In genomic region chr14:54744473-54744872, GRCm38 (mm10) we compare ENCODE assay signal across 30 mouse cellular contexts. TPM values are rescaled to one million over a fixed set of nuclear protein-coding genes. Genes with fewer than 3 reads are reported as not detected.
A peak's percentile ranks its signal among the peaks of the same experiment; 100 is the strongest.
DNase-seq lines count a peak whose midpoint lies in the region; ATAC-seq and TF ChIP-seq lines count a peak whose summit lies in the region.
"Had no signal": no experiment of that assay in that cellular context is flagged by ENCODE, and none has a peak within 500 bp of the region (broad histone marks: within the 10 kb centered on the region; RNA-seq: fewer than 3 reads in every experiment).

No protein-coding gene starts in this region.

- H3K36me3 ChIP-seq in heart, embryonic 14.5 days (ENCODE audit: control insufficient read depth, insufficient read depth, low read length), result no peaks in the 10 kb centered on the region
- H3K36me3 ChIP-seq in heart, embryonic 12.5 days, result no peaks in the 10 kb centered on the region
- no peaks in the 10 kb centered on the region for H3K36me3 ChIP-seq in kidney, adult 2 months (ENCODE audit: control insufficient read depth, insufficient read depth, low read length)
- no peaks in the 10 kb centered on the region for H3K36me3 ChIP-seq in intestine, embryonic 16.5 days (ENCODE audit: control insufficient read depth, insufficient read depth, low read length)
- H3K36me3 ChIP-seq: liver, embryonic 12.5 days; stomach, embryonic 15.5 days had no signal

- no peak overlapping the region for H3K4me3 ChIP-seq in heart, embryonic 14.5 days (ENCODE audit: control insufficient read depth in 1 of 2, insufficient read depth in 1 of 2, low read depth in 1 of 2, low read length in 2 of 2)
- H3K4me3 ChIP-seq in heart, embryonic 12.5 days, result no peak overlapping the region
- no peak overlapping the region for H3K4me3 ChIP-seq in kidney, adult 2 months (ENCODE audit: insufficient read depth, low read depth, low read length)
- H3K4me3 ChIP-seq in intestine, embryonic 16.5 days (ENCODE audit: low read length), result no peak overlapping the region
- H3K4me3 ChIP-seq: forebrain, embryonic 13.5 days; liver, embryonic 12.5 days; stomach, embryonic 15.5 days had no signal

- H3K27ac ChIP-seq in heart, embryonic 14.5 days (replicated peaks in 1 of 2; ENCODE audit: control insufficient read depth in 1 of 2, insufficient read depth in 1 of 2, low read depth in 2 of 2, low read length in 2 of 2), result no peak overlapping the region
- H3K27ac ChIP-seq in heart, embryonic 12.5 days (ENCODE audit: poor library complexity, severe bottlenecking), result no peak overlapping the region
- H3K27ac ChIP-seq in kidney, adult 2 months (ENCODE audit: insufficient read depth, low read depth, low read length), result peak overlapping the region; percentile 47; the same call in 1 of the 2 replicates
- no peak overlapping the region for H3K27ac ChIP-seq in intestine, embryonic 16.5 days (ENCODE audit: low read length)
- H3K27ac ChIP-seq: forebrain, embryonic 13.5 days; hindbrain, embryonic 14.5 days; liver, embryonic 12.5 days; stomach, embryonic 15.5 days had no signal

- 30% methylated on average over 8 of the region's 8 CpGs for WGBS in heart, embryonic 14.5 days
- WGBS in heart, embryonic 12.5 days, result 46% methylated on average over 8 of the region's 8 CpGs
- WGBS in kidney, adult 2 months, result 33% methylated on average over 8 of the region's 8 CpGs
- WGBS in intestine, embryonic 16.5 days, result 32% methylated on average over 8 of the region's 8 CpGs

- no peak for TF ChIP-seq CTCF in kidney, adult 2 months (conservative IDR thresholded peaks at IDR 0.05; ENCODE audit: insufficient read depth, insufficient read length, low read depth, low read length)

- no peak for ATAC-seq in heart, embryonic 14.5 days (ENCODE audit: insufficient number of reproducible peaks, insufficient read depth, low FRiP score, low read depth)
- no peak for ATAC-seq in heart, embryonic 12.5 days (ENCODE audit: insufficient number of reproducible peaks, low FRiP score)
- ATAC-seq in intestine, embryonic 16.5 days, result peak; percentile 39
- ATAC-seq: forebrain, embryonic 13.5 days; liver, embryonic 12.5 days; liver, postnatal 0 days; midbrain, embryonic 16.5 days had no signal

- H3K4me2 ChIP-seq in heart, embryonic 14.5 days (ENCODE audit: low read length), result peak overlapping the region; percentile 4; the same call in 1 of the 2 replicates
- H3K4me2 ChIP-seq in heart, embryonic 12.5 days, result no peak overlapping the region
- H3K4me2 ChIP-seq in intestine, embryonic 16.5 days (ENCODE audit: low read depth, low read length), result no peak overlapping the region
- H3K4me2 ChIP-seq: forebrain, embryonic 13.5 days; heart, embryonic 11.5 days; hindbrain, embryonic 14.5 days; liver, embryonic 12.5 days; midbrain, embryonic 11.5 days; stomach, embryonic 15.5 days had no signal

- H3K4me1 ChIP-seq in heart, embryonic 14.5 days (ENCODE audit: control insufficient read depth in 2 of 2, insufficient read depth in 2 of 2, low read length in 2 of 2), result peaks cover 16 to 28% of the 10 kb centered on the region in 2 experiments
- H3K4me1 ChIP-seq in heart, embryonic 12.5 days (replicated peaks), result peaks cover 36% of the 10 kb centered on the region
- H3K4me1 ChIP-seq in kidney, adult 2 months (ENCODE audit: control insufficient read depth, insufficient read depth, low read length), result peaks cover 21% of the 10 kb centered on the region
- peaks cover 5% of the 10 kb centered on the region; the same call in 1 of the 2 replicates for H3K4me1 ChIP-seq in intestine, embryonic 16.5 days (ENCODE audit: control insufficient read depth, insufficient read depth, low read length)
- H3K4me1 ChIP-seq: forebrain, embryonic 13.5 days; stomach, embryonic 15.5 days had no signal

- no peaks in the 10 kb centered on the region for H3K9me3 ChIP-seq in heart, embryonic 14.5 days (ENCODE audit: control insufficient read depth, low read length)
- no peaks in the 10 kb centered on the region for H3K9me3 ChIP-seq in heart, embryonic 12.5 days (replicated peaks)
- no peaks in the 10 kb centered on the region for H3K9me3 ChIP-seq in intestine, embryonic 16.5 days (ENCODE audit: control insufficient read depth, low read length)
- H3K9me3 ChIP-seq: forebrain, embryonic 13.5 days; liver, embryonic 12.5 days; stomach, embryonic 15.5 days had no signal

- peak; percentile 44 for DNase-seq in kidney, adult 2 months
- DNase-seq in kidney, postnatal 4 days, result no peak
- DNase-seq in frontal cortex, postnatal 36 days (ENCODE audit: low spot score in 2 of 2), result no peak
- DNase-seq in adrenal gland, postnatal 25 days, result no peak
- DNase-seq: adrenal gland, postnatal 36 days; cerebellum, adult 2 months; cerebellum, postnatal 14 days; gastrocnemius, postnatal 25 days; heart, adult 18-20 months; layer of hippocampus, postnatal 36 days; left cerebral cortex, postnatal 4 days; liver, postnatal 0 days; lung, postnatal 36 days; right cerebral cortex, postnatal 25 days; thymus, postnatal 14 days had no signal

- H3K9ac ChIP-seq in heart, embryonic 14.5 days (ENCODE audit: low read length), result no peak overlapping the region
- H3K9ac ChIP-seq in heart, embryonic 12.5 days, result no peak overlapping the region
- no peak overlapping the region for H3K9ac ChIP-seq in intestine, embryonic 16.5 days (ENCODE audit: low read depth, low read length)
- H3K9ac ChIP-seq: forebrain, embryonic 13.5 days; hindbrain, embryonic 14.5 days; liver, embryonic 12.5 days; liver, postnatal 0 days; stomach, embryonic 15.5 days had no signal

- TF ChIP-seq POLR2A in kidney, adult 2 months (IDR thresholded peaks at IDR 0.05; ENCODE audit: low read depth, low read length), result no peak

- no peaks in the 10 kb centered on the region for H3K27me3 ChIP-seq in heart, embryonic 14.5 days (ENCODE audit: control insufficient read depth, insufficient read depth, low read length)
- no peaks in the 10 kb centered on the region for H3K27me3 ChIP-seq in heart, embryonic 12.5 days (replicated peaks)
- H3K27me3 ChIP-seq in kidney, adult 2 months (replicated peaks; ENCODE audit: control insufficient read depth, insufficient read depth, low read length), result no peaks in the 10 kb centered on the region
- H3K27me3 ChIP-seq in intestine, embryonic 16.5 days (replicated peaks; ENCODE audit: control insufficient read depth, insufficient read depth, low read length), result no peaks in the 10 kb centered on the region
- H3K27me3 ChIP-seq: forebrain, embryonic 13.5 days; liver, embryonic 12.5 days; stomach, embryonic 15.5 days had no signal

RNA-seq across cellular contexts. Expression of gene Cebpe, which starts 32.5 kb away (rescaled TPM):
- not detected in 2 replicates for polyA plus RNA-seq in heart, embryonic 14.5 days (2014; fragmentation: Nextera tagmentation; extraction: Ambion mirVana)
- not detected in 2 replicates for polyA plus RNA-seq in heart, embryonic 12.5 days (2016; fragmentation: Nextera tagmentation; extraction: Ambion mirVana)
- polyA plus RNA-seq in kidney, adult 2 months (2012; rRNA removed), result 0.20 and 0.30 TPM in 2 replicates
- polyA plus RNA-seq in intestine, embryonic 16.5 days (2015; fragmentation: Nextera tagmentation; extraction: Ambion mirVana), result 0.28 TPM in 1 of 2 replicates, not detected in the other
- total RNA-seq in adrenal gland, postnatal 25 days (2021), result not detected in 2 replicates
- total RNA-seq: adrenal gland, postnatal 36 days; gastrocnemius, postnatal 25 days; heart, adult 18-20 months; heart, postnatal 25 days; layer of hippocampus, postnatal 36 days; left cerebral cortex, postnatal 4 days had no signal
- polyA plus RNA-seq: forebrain, embryonic 13.5 days; heart, embryonic 11.5 days; hindbrain, embryonic 14.5 days; lung, embryonic 16.5 days; midbrain, embryonic 11.5 days; midbrain, embryonic 16.5 days; neural tube, embryonic 11.5 days had no signal

RNA-seq across cellular contexts. Expression of gene Slc7a8, which starts 37.3 kb away (rescaled TPM):
- 5.0 and 5.1 TPM in 2 replicates for polyA plus RNA-seq in heart, embryonic 14.5 days (2014; fragmentation: Nextera tagmentation; extraction: Ambion mirVana)
- 4.4 and 4.7 TPM in 2 replicates for polyA plus RNA-seq in heart, embryonic 12.5 days (2016; fragmentation: Nextera tagmentation; extraction: Ambion mirVana)
- polyA plus RNA-seq in kidney, adult 2 months (2012; rRNA removed), result 333 and 352 TPM in 2 replicates
- polyA plus RNA-seq in intestine, embryonic 16.5 days (2015; fragmentation: Nextera tagmentation; extraction: Ambion mirVana), result 45.7 and 60.3 TPM in 2 replicates
- 58.4 and 64.6 TPM in 2 replicates for total RNA-seq in adrenal gland, postnatal 25 days (2021)

RNA-seq across cellular contexts. Expression of gene Gm29776, which starts 45.8 kb away (rescaled TPM):
- polyA plus RNA-seq in heart, embryonic 14.5 days (2014; fragmentation: Nextera tagmentation; extraction: Ambion mirVana), result 0.30 and 0.35 TPM in 2 replicates
- 0.21 and 0.28 TPM in 2 replicates for polyA plus RNA-seq in heart, embryonic 12.5 days (2016; fragmentation: Nextera tagmentation; extraction: Ambion mirVana)
- polyA plus RNA-seq in kidney, adult 2 months (2012; rRNA removed), result 0.16 and 0.20 TPM in 2 replicates
- polyA plus RNA-seq in intestine, embryonic 16.5 days (2015; fragmentation: Nextera tagmentation; extraction: Ambion mirVana), result 0.07 and 0.15 TPM in 2 replicates
- total RNA-seq in adrenal gland, postnatal 25 days (2021), result not detected in 2 replicates
- total RNA-seq: gastrocnemius, postnatal 25 days; heart, adult 18-20 months; heart, postnatal 25 days; layer of hippocampus, postnatal 36 days; left cerebral cortex, postnatal 4 days; neutrophil, adult 5-6 weeks had no signal
- polyA plus RNA-seq: forebrain, embryonic 13.5 days; large intestine, adult 2 months; liver, postnatal 0 days had no signal

RNA-seq across cellular contexts. Expression of gene Acin1, which starts 57.7 kb away (rescaled TPM):
- polyA plus RNA-seq in heart, embryonic 14.5 days (2014; fragmentation: Nextera tagmentation; extraction: Ambion mirVana), result 69.1 and 81.1 TPM in 2 replicates
- polyA plus RNA-seq in heart, embryonic 12.5 days (2016; fragmentation: Nextera tagmentation; extraction: Ambion mirVana), result 85.1 and 89.0 TPM in 2 replicates
- polyA plus RNA-seq in kidney, adult 2 months (2012; rRNA removed), result 79.2 and 79.4 TPM in 2 replicates
- 78.7 and 82.6 TPM in 2 replicates for polyA plus RNA-seq in intestine, embryonic 16.5 days (2015; fragmentation: Nextera tagmentation; extraction: Ambion mirVana)
- total RNA-seq in adrenal gland, postnatal 25 days (2021), result 233 and 235 TPM in 2 replicates

RNA-seq across cellular contexts. Expression of gene 1700123O20Rik, which starts 58.5 kb away (rescaled TPM):
- polyA plus RNA-seq in heart, embryonic 14.5 days (2014; fragmentation: Nextera tagmentation; extraction: Ambion mirVana), result 47.3 and 49.8 TPM in 2 replicates
- 50.3 and 57.1 TPM in 2 replicates for polyA plus RNA-seq in heart, embryonic 12.5 days (2016; fragmentation: Nextera tagmentation; extraction: Ambion mirVana)
- 54.0 and 57.5 TPM in 2 replicates for polyA plus RNA-seq in kidney, adult 2 months (2012; rRNA removed)
- 82.0 and 90.2 TPM in 2 replicates for polyA plus RNA-seq in intestine, embryonic 16.5 days (2015; fragmentation: Nextera tagmentation; extraction: Ambion mirVana)
- 39.3 and 39.9 TPM in 2 replicates for total RNA-seq in adrenal gland, postnatal 25 days (2021)
